Mouse (Mus musculus) olfactory bulb, adult 2 months (tissue): ENCODE results near the gene Cacng7.

Experiments
- CTCF ChIP-seq: fragments of 200-500 bp; IDR thresholded peaks from 2 replicates; pipeline ENCODE4 v1.5.1; 2012; ENCODE audit warnings: low read depth, mild to moderate bottlenecking, low read length, moderate library complexity; ENCODE audit not compliant: insufficient read depth
- POLR2A ChIP-seq: fragments of 200-500 bp; IDR thresholded peaks from 2 replicates; pipeline ENCODE4 v1.6.1; 2012; ENCODE audit warnings: mild to moderate bottlenecking, low read depth, low read length, moderate library complexity; ENCODE audit not compliant: insufficient read depth

- TF ChIP-seq POLR2A = no peak
- TF ChIP-seq CTCF = no peak
These were observed 41.0 kb upstream of the Cacng7 start for GRCm38 (mm10) chr7:3291764-3292163.
